Mouse (Mus musculus) layer of hippocampus, adult 9-10 months (tissue): Measurements from ENCODE around the gene Pigq.

Experiments
- DNase-seq: peaks from one replicate; pipeline ENCODE4 v3.0.0; 2022; ENCODE audit warnings: low spot score

Pigq gene

DNA sequence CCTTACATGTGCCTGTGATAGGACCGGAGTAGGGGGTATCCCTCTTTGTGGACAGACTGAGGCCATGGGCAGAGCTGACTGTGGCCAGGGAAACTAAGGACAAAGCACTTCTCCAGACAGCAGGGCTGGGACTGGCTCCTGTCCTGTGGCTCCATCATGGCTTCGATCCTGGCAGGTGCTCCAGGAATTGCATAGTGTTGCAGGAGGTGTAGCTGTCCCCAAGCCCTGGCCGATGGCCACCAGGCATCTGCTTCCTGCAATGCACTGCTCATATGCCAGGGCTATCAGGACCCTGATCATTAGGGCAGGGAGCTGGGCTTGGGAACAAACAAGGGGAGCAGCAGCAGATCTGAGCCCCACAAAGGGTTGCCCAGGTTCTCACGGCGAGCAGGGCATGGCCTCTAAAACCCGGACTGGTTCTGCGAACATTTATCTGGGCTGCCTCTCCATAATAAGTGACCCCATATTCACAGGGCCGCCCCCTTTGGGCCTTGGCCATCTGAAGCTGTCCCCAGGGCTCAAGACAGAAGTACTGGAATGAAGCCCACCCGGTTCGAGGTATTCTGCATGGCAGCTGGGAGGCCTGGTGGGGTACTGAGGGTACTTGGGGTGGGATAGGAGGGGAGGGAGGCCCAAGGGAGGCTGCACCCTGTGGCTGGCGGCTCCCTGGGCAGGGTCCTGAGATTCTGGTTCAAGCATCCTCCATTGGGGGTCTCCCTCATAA is 14.2 kb upstream of the Pigq start:
- no peak for DNase-seq

GRCm38 (mm10) chr17:25957586-25958051 is 12.9 kb upstream of the Pigq start:
- DNase-seq, result no peak

GRCm38 (mm10) chr17:25956631-25957030 is 11.9 kb upstream of the Pigq start:
- DNase-seq, result no peak

DNA sequence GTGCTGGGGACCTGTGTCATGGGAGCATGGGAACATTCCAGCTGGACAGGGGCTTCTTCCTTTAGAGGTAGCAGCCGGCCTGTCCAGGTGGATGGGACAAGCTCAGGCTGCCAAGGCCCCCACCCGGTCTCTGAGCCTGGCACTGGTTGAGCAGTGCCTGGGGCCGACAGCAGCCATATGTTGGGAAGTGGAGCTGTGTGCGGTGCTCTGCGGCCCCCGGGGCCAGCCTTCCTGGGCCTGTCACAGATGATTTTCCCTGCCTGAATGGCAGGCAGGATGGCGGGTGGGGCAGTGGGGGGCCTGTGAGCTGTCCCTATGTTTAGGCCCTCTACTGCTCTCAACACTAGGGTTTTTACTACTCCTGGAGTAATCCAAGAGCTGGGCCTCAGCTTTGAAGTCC is 11.5 kb upstream of the Pigq start:
- no peak for DNase-seq

DNA sequence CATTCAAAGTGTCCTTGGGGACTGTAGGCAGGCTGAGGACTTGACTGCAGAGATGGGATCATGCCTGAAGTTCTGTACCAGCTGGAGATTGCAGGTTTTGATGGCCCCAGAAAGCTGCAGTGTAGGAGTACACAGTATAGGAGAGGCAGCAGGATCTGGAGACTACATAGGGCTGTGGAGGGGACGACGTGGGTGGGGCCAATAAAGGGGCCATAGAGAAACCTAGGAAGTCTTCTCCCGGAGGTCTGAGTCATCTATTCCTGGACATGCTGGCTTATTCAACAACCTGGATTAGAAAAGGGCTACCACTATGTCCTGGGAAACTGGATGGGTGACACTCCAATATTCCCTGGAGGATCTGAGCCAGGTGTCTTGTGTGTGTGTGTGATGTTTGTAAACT is 11.0 kb upstream of the Pigq start:
- DNase-seq, result no peak

GRCm38 (mm10) chr17:25954671-25955070 is 9.9 kb upstream of the Pigq start:
- no peak for DNase-seq

GRCm38 (mm10) chr17:25953161-25953560 is 8.4 kb upstream of the Pigq start:
- no peak for DNase-seq

DNA sequence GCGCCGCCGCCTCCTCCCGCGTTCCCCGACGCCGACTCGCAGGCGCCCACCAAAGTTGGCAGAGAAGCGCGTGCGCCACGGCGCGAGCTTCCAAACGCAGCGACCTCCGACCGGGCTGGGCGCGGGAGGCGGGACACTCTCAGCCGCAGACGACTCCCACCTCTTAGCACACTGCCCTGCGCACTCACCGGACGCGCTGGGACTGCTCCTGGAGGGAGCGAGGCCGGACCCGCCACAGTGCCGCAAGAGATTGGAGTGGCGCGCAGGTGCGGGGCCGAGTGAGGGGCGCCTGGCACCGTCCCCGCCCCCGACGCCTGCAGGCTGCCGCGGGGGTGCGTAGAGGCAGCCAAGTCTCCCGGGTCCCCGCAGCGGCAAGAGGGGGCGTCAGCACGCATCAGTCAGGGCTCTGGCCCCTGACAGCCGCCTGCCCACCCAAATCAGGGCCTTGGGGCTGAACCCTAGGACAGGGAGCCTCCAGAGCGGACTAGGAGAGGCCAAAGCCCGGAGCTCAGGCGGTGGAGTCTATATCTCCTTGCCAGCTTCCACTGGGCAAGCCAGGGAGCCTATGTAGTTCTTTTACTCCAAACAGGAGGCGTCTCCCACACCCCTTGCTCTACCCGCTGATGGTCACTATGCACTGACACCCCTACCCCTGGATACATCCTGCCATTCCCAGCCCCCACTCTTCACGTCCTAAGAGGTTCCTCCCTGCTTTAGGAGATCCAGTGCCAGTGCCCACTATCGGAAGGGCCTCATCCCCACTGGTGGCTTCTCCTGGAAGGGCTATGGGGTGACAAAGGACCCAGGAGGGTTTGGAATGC is 7.3 kb upstream of the Pigq start, which contains the start of gene A930017K11Rik:
Gene A930017K11Rik, minus strand, starts transcription at position 763 of the 821 bp plus-strand sequence.
- no peak for DNase-seq

DNA sequence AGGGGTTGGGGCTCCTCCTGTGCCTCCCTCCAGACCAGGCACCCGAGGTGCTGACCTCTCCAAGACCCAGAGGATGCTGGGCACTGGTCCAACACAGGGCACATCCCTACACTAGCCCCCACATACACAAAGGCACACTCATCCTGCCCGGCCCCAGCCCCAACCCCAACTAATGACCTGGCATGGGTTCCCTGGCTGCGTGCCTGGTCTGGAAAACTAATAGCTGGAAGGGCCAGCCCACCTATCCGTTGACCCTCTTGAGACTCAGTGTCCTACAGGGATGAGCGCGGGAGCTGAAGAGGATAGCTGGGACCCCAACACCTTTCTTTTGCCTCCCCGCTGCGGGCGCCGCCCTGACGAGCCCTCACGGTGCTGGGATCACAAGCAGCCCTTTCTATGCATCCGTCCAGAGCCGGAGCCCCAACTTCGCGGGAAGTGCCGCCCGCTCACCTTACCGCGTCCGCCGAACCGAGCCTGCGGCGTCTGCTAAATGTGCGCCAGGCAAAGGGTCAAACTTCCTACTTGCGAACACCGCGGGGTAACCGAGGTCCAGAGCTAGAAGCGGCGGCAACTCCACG is 6.6 kb upstream of the Pigq start:
- no peak for DNase-seq

DNA sequence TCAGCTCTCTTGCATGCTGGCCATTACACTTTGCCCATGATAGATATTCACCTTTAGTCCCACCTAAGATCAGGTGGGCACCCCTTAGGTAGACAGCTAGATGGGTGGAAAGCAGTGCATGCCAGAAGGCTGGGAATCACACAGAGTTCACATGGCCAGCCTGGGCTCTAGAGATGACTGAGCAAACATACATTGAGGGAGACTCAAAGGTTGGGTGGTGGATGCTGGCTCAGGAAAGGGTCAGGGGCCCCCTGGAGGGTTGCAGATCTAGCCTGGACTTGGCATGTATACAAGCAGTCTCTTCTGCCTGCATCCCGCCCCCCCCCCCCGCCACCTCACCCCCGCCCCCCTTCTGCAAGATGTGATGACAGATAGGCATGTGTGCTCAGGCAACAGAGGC is 6.0 kb upstream of the Pigq start:
- no peak for DNase-seq

DNA sequence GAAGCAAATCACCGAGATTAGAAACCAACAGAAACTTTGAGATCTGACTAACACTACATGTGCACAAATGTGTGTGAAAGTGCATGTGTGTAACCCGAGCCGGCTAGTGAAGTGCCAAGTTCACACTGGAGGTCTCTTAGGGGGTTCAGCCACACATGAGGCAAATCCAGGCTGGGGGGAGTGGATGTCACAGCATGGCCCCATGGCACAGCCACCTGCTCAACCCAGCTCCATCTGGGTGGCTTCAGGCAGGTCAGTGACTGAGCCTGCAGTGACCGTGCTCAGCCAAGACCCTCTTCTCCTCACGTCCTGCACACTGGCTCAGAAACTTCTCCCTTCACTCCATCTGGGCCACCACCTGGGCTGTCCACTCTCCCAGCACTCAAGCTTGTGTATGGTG is 5.2 kb upstream of the Pigq start:
- no peak for DNase-seq

GRCm38 (mm10) chr17:25948051-25948450 is 3.3 kb upstream of the Pigq start:
- no peak for DNase-seq

DNA sequence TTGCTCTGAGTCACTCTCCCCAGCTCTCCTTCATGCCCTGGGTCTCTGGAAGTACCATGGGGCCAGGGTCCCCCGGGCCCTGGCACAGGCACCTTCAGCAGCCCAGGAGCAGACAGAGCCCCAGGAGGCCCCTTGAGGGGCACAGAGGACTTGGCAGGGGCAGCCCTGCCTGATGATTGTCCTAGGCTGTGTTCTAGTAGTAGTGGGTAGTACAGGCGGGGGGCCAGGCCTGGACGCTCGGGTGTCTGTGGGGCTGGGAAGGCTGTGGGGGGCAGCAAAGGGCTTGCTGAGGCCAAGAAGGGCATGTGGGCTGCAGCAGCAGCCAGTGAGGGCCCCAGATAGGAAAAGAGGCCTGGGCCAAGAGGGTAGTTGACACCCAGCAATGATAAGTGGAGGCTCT is 2.8 kb upstream of the Pigq start:
- no peak for DNase-seq

DNA sequence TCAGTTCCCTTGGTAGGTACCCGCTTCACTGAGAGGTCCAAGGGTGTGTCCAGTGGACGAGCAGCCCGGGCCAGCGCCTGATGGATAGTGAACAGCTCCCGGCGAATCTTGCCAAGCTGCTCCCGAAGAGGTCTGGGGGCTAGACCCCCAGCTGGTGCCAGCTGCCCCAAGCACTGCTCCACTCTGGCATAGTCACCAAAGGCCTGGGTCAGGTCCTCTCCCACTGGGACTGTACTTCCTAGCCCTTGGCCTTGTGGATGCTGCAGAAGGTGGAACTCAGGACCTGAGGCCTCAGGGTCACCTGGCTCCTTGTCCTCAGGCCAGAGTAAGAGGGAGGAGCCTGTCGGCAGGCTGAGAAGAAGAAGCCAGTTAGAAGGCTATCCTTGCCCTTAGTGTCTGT is 2.2 kb upstream of the Pigq start:
- no peak for DNase-seq

DNA sequence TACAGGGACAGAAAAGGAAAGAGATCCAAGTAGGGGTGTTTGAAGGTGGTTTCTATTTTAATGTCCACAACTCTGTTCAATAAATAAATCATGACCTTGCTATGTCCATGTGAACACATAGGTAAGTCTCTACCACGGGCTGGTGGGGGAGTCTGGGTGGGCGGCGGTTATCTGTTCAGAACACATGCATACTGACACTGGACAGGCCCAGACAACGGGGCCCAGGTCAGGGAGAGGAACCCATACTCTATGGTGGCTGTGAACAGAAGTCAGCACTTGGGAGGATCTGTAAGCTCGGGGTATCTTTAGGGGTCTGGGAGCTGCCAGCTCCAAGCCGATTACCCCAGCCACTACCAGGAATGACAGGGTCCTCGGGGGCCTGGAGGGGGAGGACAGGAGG is 1.6 kb upstream of the Pigq start:
- DNase-seq, result no peak

DNA sequence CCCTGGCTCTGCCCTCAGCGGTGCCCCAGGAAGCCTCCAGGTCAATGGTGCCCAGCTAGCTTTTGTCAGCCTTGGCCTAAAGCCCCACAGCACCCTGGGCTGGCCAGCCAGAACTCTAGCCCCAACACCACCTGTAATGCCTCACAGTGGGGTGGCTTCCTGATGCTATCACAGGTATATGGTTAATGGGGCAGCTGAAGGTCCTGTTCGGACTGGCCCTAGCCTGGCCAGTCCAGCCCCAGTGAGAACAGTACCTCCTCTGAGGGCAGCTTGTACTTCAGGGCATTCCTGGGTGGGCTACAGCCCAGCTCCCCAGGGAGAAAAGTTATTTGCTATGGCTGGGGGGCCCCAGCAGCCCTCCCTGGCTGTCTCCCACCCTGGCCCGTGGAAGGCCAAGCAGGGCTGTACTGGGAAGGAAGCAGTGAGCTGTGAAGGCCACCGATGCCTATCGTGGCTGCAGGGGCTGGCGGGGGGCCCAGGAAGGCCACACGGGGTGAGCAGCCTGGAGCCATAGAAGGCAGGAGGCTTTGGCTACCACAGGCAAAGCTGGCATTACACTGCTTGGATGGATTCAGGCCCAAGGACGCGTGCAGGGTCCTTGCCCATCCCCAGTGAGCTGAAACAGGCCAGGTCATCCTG is 900 bp upstream of the Pigq start:
- no peak for DNase-seq

GRCm38 (mm10) chr17:25943769-25944168 is 967 bp downstream of the Pigq start:
- no peak for DNase-seq

DNA sequence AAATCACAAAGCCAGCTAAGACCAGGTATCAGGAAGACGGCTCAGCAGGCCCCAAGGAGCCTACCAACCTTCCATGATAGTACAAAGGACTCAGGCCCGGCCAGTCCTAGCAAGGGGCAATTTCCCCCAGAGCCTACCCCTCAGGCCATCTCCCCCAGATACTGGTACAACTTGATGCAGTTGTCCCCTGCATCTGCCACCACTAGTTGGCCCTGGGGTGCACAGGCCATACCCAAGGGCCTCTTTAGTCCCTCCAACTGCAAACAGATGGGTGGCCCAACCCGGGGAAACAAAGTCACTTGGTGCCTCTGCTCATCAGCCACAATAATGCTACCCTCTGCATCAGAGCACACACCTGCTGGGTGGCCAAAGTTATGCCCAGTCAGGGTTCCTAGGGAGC is 1.5 kb downstream of the Pigq start:
- no peak for DNase-seq

GRCm38 (mm10) chr17:25942597-25943151 is 2.1 kb downstream of the Pigq start:
- DNase-seq, result no peak

GRCm38 (mm10) chr17:25941511-25942241 is 3.1 kb downstream of the Pigq start:
- DNase-seq, result no peak

GRCm38 (mm10) chr17:25934526-25934925 is 10.2 kb downstream of the Pigq start:
- no peak for DNase-seq

DNA sequence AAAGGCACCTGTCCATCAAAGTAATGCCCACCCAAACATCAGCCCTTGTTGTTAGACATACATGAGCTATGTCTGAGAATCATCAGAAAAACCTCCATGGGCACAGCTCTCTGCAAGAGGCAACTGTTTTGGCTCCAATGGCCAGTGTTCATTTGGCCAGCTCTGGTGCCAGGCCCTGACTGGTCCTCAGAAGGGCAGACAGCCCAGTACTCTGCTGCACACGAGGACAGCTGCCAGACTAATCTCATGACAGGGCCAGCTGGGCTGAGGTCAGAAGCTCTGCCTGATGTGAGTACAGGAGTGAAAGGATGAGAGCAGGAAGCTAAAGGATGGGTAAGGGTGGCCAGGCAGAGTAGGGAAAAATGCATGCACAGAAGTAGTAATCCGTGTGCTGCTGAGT is 19.4 kb downstream of the Pigq start:
- DNase-seq, result no peak
